Mouse (Mus musculus): ENCODE results near the gene Gstz1. TPM values are rescaled to one million over a fixed set of nuclear protein-coding genes. Genes with fewer than 3 reads are reported as not detected.

Gene Gstz1
- total and polyA plus RNA-seq, 2 experiments from 2014 or later, result 45.6 to 61.1 TPM

GRCm38 (mm10) chr12:87177631-87178030 is 30.7 kb downstream of the Gstz1 start:
- no peak for DNase-seq (ENCODE audit: low spot score)
- no peak for TF ChIP-seq CTCF (IDR thresholded peaks at IDR 0.05; ENCODE audit: low read depth)
- H3K4me3 ChIP-seq (ENCODE audit: low read length), result no peak overlapping the region
- no peak for ATAC-seq
- no peak overlapping the region for H3K9ac ChIP-seq (replicated peaks; ENCODE audit: low read length)
- no peaks in the 10 kb centered on the region for H3K27me3 ChIP-seq (ENCODE audit: insufficient read depth, low read length)
- no peak overlapping the region for H3K27ac ChIP-seq
- 92% methylated on average over 4 of the region's 4 CpGs for WGBS
- H3K4me2 ChIP-seq (ENCODE audit: low read depth, low read length), result no peak overlapping the region
- peaks cover 9% of the 10 kb centered on the region; the same call in 1 of the 2 replicates for H3K36me3 ChIP-seq (ENCODE audit: insufficient read depth, low read length)
- H3K4me1 ChIP-seq (ENCODE audit: insufficient read depth, low read length), result no peaks in the 10 kb centered on the region
- H3K9me3 ChIP-seq (ENCODE audit: low read length), result no peaks in the 10 kb centered on the region

GRCm38 (mm10) chr12:87193008-87193407 is 46.0 kb downstream of the Gstz1 start:
- Histone ChIP-seq H3K27me3 (ENCODE audit: insufficient read depth, low read length) (no peaks in the 10 kb centered on the region), H3K4me3 (ENCODE audit: low read length) (no peak overlapping the region), H3K4me1 (ENCODE audit: insufficient read depth, low read length) (no peaks in the 10 kb centered on the region), H3K36me3 (ENCODE audit: insufficient read depth, low read length) (no peaks in the 10 kb centered on the region), H3K27ac (no peak overlapping the region), H3K9ac (replicated peaks; ENCODE audit: low read length) (no peak overlapping the region), H3K4me2 (ENCODE audit: low read depth, low read length) (no peak overlapping the region), H3K9me3 (ENCODE audit: low read length) (no peaks in the 10 kb centered on the region)
- WGBS, result 94% methylated on average over 3 of the region's 3 CpGs
- no peak for TF ChIP-seq CTCF (IDR thresholded peaks at IDR 0.05; ENCODE audit: low read depth)
- ATAC-seq (no peak), DNase-seq (ENCODE audit: low spot score) (no peak)

DNA sequence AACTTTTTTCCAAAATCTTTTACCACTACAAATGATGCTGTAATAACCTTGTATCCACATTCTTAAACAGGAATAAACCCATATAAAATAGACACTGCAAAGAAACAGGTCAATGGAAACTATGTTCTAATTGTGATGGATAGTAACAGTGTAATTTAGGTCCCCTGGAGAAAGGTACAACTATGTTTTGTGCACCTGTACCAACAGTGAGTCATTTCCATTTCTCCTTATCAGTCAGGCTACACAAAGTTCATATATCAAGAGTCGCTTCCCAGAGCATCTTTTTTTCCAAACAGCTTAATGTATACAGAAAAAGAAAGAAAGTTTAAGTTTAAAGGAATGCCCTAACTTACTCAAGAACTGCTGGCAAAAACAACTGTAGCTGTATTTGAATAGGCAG is 48.1 kb downstream of the Gstz1 start:
- no peak overlapping the region for H3K27ac ChIP-seq
- H3K27me3 ChIP-seq (ENCODE audit: insufficient read depth, low read length), result no peaks in the 10 kb centered on the region
- H3K4me2 ChIP-seq (ENCODE audit: low read depth, low read length), result no peak overlapping the region
- ATAC-seq, result no peak
- 90% methylated on average over 1 of the region's 1 CpGs for WGBS
- no peak for TF ChIP-seq CTCF (IDR thresholded peaks at IDR 0.05; ENCODE audit: low read depth)
- no peak overlapping the region for H3K4me3 ChIP-seq (ENCODE audit: low read length)
- no peaks in the 10 kb centered on the region for H3K9me3 ChIP-seq (ENCODE audit: low read length)
- H3K9ac ChIP-seq (replicated peaks; ENCODE audit: low read length), result no peak overlapping the region
- H3K36me3 ChIP-seq (ENCODE audit: insufficient read depth, low read length), result no peaks in the 10 kb centered on the region
- no peak for DNase-seq (ENCODE audit: low spot score)
- H3K4me1 ChIP-seq (ENCODE audit: insufficient read depth, low read length), result no peaks in the 10 kb centered on the region

- Histone ChIP-seq H3K36me3 (ENCODE audit: insufficient read depth, low read length) (no peaks in the 10 kb centered on the region), H3K9me3 (ENCODE audit: low read length) (no peaks in the 10 kb centered on the region), H3K4me2 (ENCODE audit: low read depth, low read length) (no peak overlapping the region), H3K27me3 (ENCODE audit: insufficient read depth, low read length) (no peaks in the 10 kb centered on the region), H3K4me1 (ENCODE audit: insufficient read depth, low read length) (no peaks in the 10 kb centered on the region), H3K4me3 (ENCODE audit: low read length) (no peak overlapping the region), H3K27ac (no peak overlapping the region), H3K9ac (replicated peaks; ENCODE audit: low read length) (no peak overlapping the region)
- no peak for DNase-seq (ENCODE audit: low spot score)
- no peak for TF ChIP-seq CTCF (IDR thresholded peaks at IDR 0.05; ENCODE audit: low read depth)
- ATAC-seq, result no peak
Measured at GRCm38 (mm10) chr12:87196310-87196709, 49.3 kb downstream of the Gstz1 start.

- no peaks in the 10 kb centered on the region for H3K4me1 ChIP-seq (ENCODE audit: insufficient read depth, low read length)
- no peaks in the 10 kb centered on the region for H3K9me3 ChIP-seq (ENCODE audit: low read length)
- H3K9ac ChIP-seq (replicated peaks; ENCODE audit: low read length), result peak overlapping the region; percentile 89
- peak overlapping the region; percentile 86 for H3K4me3 ChIP-seq (ENCODE audit: low read length)
- DNase-seq (ENCODE audit: low spot score) (no peak), ATAC-seq (no peak)
- WGBS, result 37% methylated on average over 6 of the region's 6 CpGs
- H3K27me3 ChIP-seq (ENCODE audit: insufficient read depth, low read length), result no peaks in the 10 kb centered on the region
- no peak for TF ChIP-seq CTCF (IDR thresholded peaks at IDR 0.05; ENCODE audit: low read depth)
- no peaks in the 10 kb centered on the region for H3K36me3 ChIP-seq (ENCODE audit: insufficient read depth, low read length)
- H3K27ac ChIP-seq, result no peak overlapping the region; the same call in 1 of the 2 replicates
- peak overlapping the region; percentile 78 for H3K4me2 ChIP-seq (ENCODE audit: low read depth, low read length)
Measured at GRCm38 (mm10) chr12:87198792-87199191, 51.8 kb downstream of the Gstz1 start.

DNA sequence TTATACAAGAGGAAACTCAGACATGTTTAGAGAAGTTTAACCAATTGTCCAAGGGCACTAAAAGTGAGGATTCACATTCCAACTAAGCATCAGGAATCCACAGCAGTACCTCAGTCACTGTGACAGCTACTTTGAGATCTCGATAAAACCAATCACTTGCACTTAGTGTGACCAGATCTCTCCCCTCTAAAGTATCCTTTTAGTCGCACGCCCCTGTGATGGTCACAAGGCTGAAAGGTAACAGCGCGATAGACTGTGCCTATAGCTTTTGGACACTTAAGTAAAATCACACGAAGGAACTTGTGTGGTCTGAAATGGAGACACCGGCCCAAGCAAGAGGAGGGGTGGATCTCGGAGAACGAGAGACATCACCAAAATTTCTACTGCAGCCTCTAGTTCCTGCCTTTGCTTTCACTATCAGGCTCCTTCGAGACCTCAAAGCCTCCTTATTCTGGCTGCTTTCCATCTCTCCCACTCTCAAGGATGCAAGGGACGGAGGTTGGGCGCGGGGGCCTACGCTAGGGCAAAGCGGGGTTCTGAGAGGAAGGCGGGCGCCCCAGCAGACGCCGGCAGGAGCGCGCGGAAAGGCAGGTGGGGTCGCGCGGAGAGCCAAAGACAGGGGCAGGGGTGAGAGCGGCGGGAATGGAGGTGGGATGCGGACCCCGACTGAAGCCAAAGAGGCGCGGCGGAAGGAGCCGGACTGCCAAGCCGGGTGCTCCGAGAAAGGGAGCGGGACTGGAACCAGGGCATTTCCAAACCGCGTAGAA is 52.4 kb downstream of the Gstz1 start, which contains the start of gene Samd15:
Gene Samd15 (plus strand): TSS at position 518 of the 767 bp plus-strand sequence.
- Histone ChIP-seq H3K27ac (peak within 1 kb of the TSS; percentile 92), H3K4me2 (ENCODE audit: low read depth, low read length) (peak within 1 kb of the TSS; percentile 78), H3K9ac (replicated peaks; ENCODE audit: low read length) (peak within 1 kb of the TSS; percentile 89), H3K9me3 (ENCODE audit: low read length) (no peaks in the 10 kb centered on the region), H3K27me3 (ENCODE audit: insufficient read depth, low read length) (no peaks in the 10 kb centered on the region), H3K4me1 (ENCODE audit: insufficient read depth, low read length) (no peaks in the 10 kb centered on the region), H3K36me3 (ENCODE audit: insufficient read depth, low read length) (no peaks in the 10 kb centered on the region), H3K4me3 (ENCODE audit: low read length) (peak within 1 kb of the TSS; percentile 86)
- ATAC-seq, result peak; percentile 50; the same call in 1 of the 2 replicates
- no peak for TF ChIP-seq CTCF (IDR thresholded peaks at IDR 0.05; ENCODE audit: low read depth)
- 1% methylated on average over 38 of the region's 38 CpGs for WGBS
- peak; percentile 67 for DNase-seq (ENCODE audit: low spot score)

DNA sequence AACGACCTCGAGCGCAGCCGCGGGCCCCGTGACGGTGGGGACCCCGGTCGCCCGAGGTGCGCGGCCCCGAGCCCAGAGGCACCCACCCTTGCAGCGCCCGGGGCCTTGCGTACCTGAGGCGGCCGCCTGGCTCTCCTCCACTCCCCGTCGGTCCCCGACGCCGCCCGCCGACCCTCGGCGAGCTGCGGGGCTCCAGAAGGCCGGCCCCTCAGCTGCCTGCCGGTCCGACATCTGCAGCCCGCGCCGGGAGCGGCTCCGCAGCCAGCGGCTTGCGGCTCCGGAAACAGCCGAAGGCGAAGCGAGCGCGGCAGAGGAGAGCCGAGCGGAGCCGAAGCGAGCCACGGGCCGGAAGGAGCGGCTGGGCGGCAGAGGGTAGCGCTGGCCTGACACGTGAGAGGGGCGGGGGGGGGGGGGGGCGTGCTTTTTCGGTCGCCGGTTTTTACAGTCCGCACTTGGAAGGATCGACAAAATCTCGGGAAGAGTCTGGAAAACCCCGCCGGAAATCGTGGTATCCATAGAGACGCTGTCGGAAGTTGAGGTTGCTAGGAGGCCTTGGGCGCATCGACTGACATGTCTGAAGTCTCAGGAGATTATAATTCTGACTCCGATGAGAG is 53.1 kb downstream of the Gstz1 start, which contains the start of gene Tmed8:
Gene Tmed8 (minus strand): TSS at position 482 of the 614 bp plus-strand sequence.
- H3K36me3 ChIP-seq (ENCODE audit: insufficient read depth, low read length), result no peaks in the 10 kb centered on the region
- no peak for TF ChIP-seq CTCF (IDR thresholded peaks at IDR 0.05; ENCODE audit: low read depth)
- ATAC-seq, result peak; percentile 97

More for the DNA sequence above, 53.1 kb downstream of the Gstz1 start, which contains the start of gene Tmed8:
- Histone ChIP-seq H3K4me3 (ENCODE audit: low read length) (peak within 1 kb of the TSS; percentile 86), H3K4me1 (ENCODE audit: insufficient read depth, low read length) (no peaks in the 10 kb centered on the region), H3K27ac (peak within 1 kb of the TSS; percentile 92), H3K27me3 (ENCODE audit: insufficient read depth, low read length) (no peaks in the 10 kb centered on the region), H3K9me3 (ENCODE audit: low read length) (no peaks in the 10 kb centered on the region), H3K4me2 (ENCODE audit: low read depth, low read length) (peak within 1 kb of the TSS; percentile 78), H3K9ac (replicated peaks; ENCODE audit: low read length) (peak within 1 kb of the TSS; percentile 89)
- under 1% methylated on average over 66 of the region's 70 CpGs for WGBS
- peak; percentile 94 for DNase-seq (ENCODE audit: low spot score)

All from hindbrain, postnatal 0 days (tissue).